Mouse (Mus musculus) bone marrow macrophage, adult 2 months (primary cell): ENCODE results near the gene Spg20.

Source experiments
- CTCF ChIP-seq: IDR thresholded peaks from 2 replicates; pipeline ENCODE4 v1.5.1; 2012; ENCODE audit warnings: low read depth, mild to moderate bottlenecking, low read length, moderate library complexity
- POLR2A ChIP-seq: IDR thresholded peaks from 2 replicates; pipeline ENCODE4 v1.6.1; 2012; ENCODE audit warnings: mild to moderate bottlenecking, low read depth, low read length, borderline replicate concordance

DNA sequence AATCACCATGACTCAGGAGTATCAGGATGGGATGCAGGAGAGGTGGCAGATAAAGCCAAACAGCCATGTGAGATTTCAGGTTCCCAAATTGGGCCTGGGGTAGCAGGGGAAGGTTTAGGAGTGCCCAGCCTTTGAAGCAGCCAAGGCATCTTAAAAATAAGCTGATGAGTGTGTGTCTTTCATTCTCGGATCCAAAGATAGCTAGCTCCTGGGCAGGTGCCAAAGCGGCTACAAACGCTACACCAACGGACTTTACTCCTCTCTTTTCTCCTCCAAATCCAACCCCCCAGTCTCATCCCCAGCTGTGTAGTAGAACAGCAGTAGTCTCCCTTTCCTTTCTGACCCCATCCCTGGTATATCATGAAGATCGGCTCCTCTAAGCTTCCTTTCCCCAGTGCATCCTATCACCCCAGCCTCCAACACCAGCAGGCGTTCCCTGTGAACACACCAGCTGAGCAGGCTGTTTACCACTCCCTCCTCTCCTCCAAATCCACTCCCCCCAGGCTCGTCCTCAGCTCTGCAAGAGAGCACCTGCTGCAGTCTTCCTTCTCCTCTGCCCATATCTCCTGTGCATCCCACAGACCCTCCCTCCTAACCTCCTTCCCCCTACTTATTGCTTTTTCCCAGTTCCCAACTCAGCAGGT, 44.0 kb upstream of the Spg20 start:
- no peak for TF ChIP-seq POLR2A
- TF ChIP-seq CTCF: no peak
